17 mouse cellular contexts compared by ENCODE assay signal in the genomic region with DNA sequence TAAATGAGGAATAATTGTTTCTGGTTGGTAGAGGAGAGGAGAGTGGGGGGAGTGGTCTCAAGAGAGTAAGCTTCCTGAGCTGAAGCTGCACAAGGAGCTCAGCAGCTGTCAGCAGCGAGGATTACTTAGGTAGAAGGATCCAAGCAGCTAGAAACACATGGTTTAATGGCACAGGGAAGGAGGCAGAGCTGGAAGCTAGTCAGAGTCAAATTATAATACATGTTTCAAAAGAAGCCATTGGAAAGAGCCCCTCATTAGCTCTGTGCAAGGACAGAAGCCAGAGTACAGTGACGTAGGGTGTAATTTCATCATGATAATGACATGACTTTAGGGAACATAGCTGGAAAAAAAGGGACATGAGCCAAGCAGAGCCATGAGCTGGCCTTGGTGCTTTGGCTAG.
DNase-seq lines count a peak whose midpoint lies in the region; ATAC-seq and TF ChIP-seq lines count a peak whose summit lies in the region.
"Had no signal": no experiment of that assay in that cellular context is flagged by ENCODE, and none has a peak within 500 bp of the region (broad histone marks: within the 10 kb centered on the region; RNA-seq: fewer than 3 reads in every experiment).

No protein-coding gene starts in this region.

- H3K9me3 ChIP-seq in forebrain, embryonic 14.5 days (replicated peaks; ENCODE audit: control insufficient read depth, low read length) = no peaks in the 10 kb centered on the region
- H3K9me3 ChIP-seq in midbrain, embryonic 10.5 days (replicated peaks) = no peaks in the 10 kb centered on the region
- H3K9me3 ChIP-seq in neural tube, embryonic 14.5 days (ENCODE audit: control insufficient read depth, low read length) = no peaks in the 10 kb centered on the region
- H3K9me3 ChIP-seq in lung, postnatal 0 days (ENCODE audit: low read length) = no peaks in the 10 kb centered on the region
- H3K9me3 ChIP-seq: limb, embryonic 10.5 days had no signal

- no peaks in the 10 kb centered on the region for H3K27me3 ChIP-seq in forebrain, embryonic 14.5 days (replicated peaks; ENCODE audit: control insufficient read depth, insufficient read depth, low read length)
- no peaks in the 10 kb centered on the region for H3K27me3 ChIP-seq in midbrain, embryonic 10.5 days (ENCODE audit: low read depth, poor library complexity, severe bottlenecking)
- H3K27me3 ChIP-seq in neural tube, embryonic 14.5 days (ENCODE audit: control insufficient read depth, insufficient read depth, low read length) = no peaks in the 10 kb centered on the region
- no peaks in the 10 kb centered on the region for H3K27me3 ChIP-seq in lung, postnatal 0 days (replicated peaks; ENCODE audit: insufficient read depth, low read length)

- no peak overlapping the region for H3K4me2 ChIP-seq in forebrain, embryonic 14.5 days (ENCODE audit: low read length)
- H3K4me2 ChIP-seq in neural tube, embryonic 14.5 days (ENCODE audit: low read depth, low read length) = no peak overlapping the region
- H3K4me2 ChIP-seq in lung, postnatal 0 days (replicated peaks; ENCODE audit: low read depth, low read length) = no peak overlapping the region

- no peaks in the 10 kb centered on the region for H3K4me1 ChIP-seq in forebrain, embryonic 14.5 days (ENCODE audit: control insufficient read depth, insufficient read depth, low read length)
- peaks cover 6% of the 10 kb centered on the region; the same call in 1 of the 2 replicates for H3K4me1 ChIP-seq in midbrain, embryonic 10.5 days
- H3K4me1 ChIP-seq in neural tube, embryonic 14.5 days (ENCODE audit: control insufficient read depth, insufficient read depth, low read length) = 0 out of 2 replicates have a peak, but pooled peaks cover 4% of the 10 kb centered on the region
- no peaks in the 10 kb centered on the region for H3K4me1 ChIP-seq in lung, postnatal 0 days (ENCODE audit: insufficient read depth, low read depth, low read length)
- H3K4me1 ChIP-seq: limb, embryonic 10.5 days had no signal

- ATAC-seq in forebrain, embryonic 14.5 days = peak; percentile 62; the same call in 1 of the 2 replicates
- ATAC-seq in neural tube, embryonic 14.5 days (ENCODE audit: low read depth) = peak; percentile 68; the same call in 1 of the 2 replicates
- no peak for ATAC-seq in lung, postnatal 0 days
- no peak for ATAC-seq in inflammation-experienced regulatory T-cells, adult 6 months

- H3K27ac ChIP-seq in forebrain, embryonic 14.5 days (ENCODE audit: low read depth, low read length) = no peak overlapping the region
- H3K27ac ChIP-seq in midbrain, embryonic 10.5 days (replicated peaks) = peak overlapping the region; percentile 42; the same call in 1 of the 2 replicates
- H3K27ac ChIP-seq in neural tube, embryonic 14.5 days (ENCODE audit: low read depth, low read length) = peak overlapping the region; percentile 16; the same call in 1 of the 2 replicates
- no peak overlapping the region for H3K27ac ChIP-seq in lung, postnatal 0 days (ENCODE audit: low read length)
- H3K27ac ChIP-seq: heart, adult 2 months; limb, embryonic 10.5 days; liver, embryonic 14.5 days; stomach, postnatal 0 days had no signal

- no peak for TF ChIP-seq CTCF in lung, postnatal 0 days (IDR thresholded peaks at IDR 0.05)

- 15% methylated on average over 2 of the region's 2 CpGs for WGBS in forebrain, embryonic 14.5 days
- WGBS in midbrain, embryonic 10.5 days = 64% methylated on average over 2 of the region's 2 CpGs
- whole genome bisulfite sequencing in neural tube, embryonic 14.5 days = 23% methylated on average over 2 of the region's 2 CpGs
- 31% methylated on average over 2 of the region's 2 CpGs for WGBS in lung, postnatal 0 days

- no peak for TF ChIP-seq EP300 in lung, postnatal 0 days (IDR thresholded peaks at IDR 0.05)

- H3K4me3 ChIP-seq in forebrain, embryonic 14.5 days (ENCODE audit: low read depth, low read length) = no peak overlapping the region
- H3K4me3 ChIP-seq in midbrain, embryonic 10.5 days = no peak overlapping the region
- H3K4me3 ChIP-seq in neural tube, embryonic 14.5 days (ENCODE audit: low read depth, low read length) = no peak overlapping the region
- H3K4me3 ChIP-seq in lung, postnatal 0 days (ENCODE audit: low read depth, low read length) = no peak overlapping the region
- H3K4me3 ChIP-seq: heart, adult 2 months; limb, embryonic 10.5 days had no signal

- no peaks in the 10 kb centered on the region for H3K36me3 ChIP-seq in forebrain, embryonic 14.5 days (ENCODE audit: control insufficient read depth, insufficient read depth, low read length)
- H3K36me3 ChIP-seq in midbrain, embryonic 10.5 days = no peaks in the 10 kb centered on the region
- H3K36me3 ChIP-seq in neural tube, embryonic 14.5 days (ENCODE audit: control insufficient read depth, insufficient read depth, low read length) = no peaks in the 10 kb centered on the region
- H3K36me3 ChIP-seq in lung, postnatal 0 days (ENCODE audit: insufficient read depth, low read length) = no peaks in the 10 kb centered on the region
- H3K36me3 ChIP-seq: limb, embryonic 10.5 days had no signal

- no peak overlapping the region for H3K9ac ChIP-seq in forebrain, embryonic 14.5 days (ENCODE audit: low read length)
- H3K9ac ChIP-seq in neural tube, embryonic 14.5 days (replicated peaks; ENCODE audit: low read depth, low read length) = no peak overlapping the region
- H3K9ac ChIP-seq in lung, postnatal 0 days (replicated peaks; ENCODE audit: low read depth) = no peak overlapping the region
- H3K9ac ChIP-seq: liver, embryonic 14.5 days had no signal

- peak; percentile 16 for DNase-seq in embryo, embryonic 11 days
- no peak for DNase-seq in embryo, embryonic 10.5 days (ENCODE audit: low spot score)
- peak; percentile 22 for DNase-seq in forebrain, embryonic 14.5 days (ENCODE audit: low spot score)
- no peak for DNase-seq in midbrain, embryonic 10.5 days (ENCODE audit: low spot score)
- DNase-seq in urinary bladder, postnatal 14 days (ENCODE audit: low spot score) = no peak
- DNase-seq in lung, postnatal 0 days (ENCODE audit: low spot score) = no peak
- DNase-seq: cerebellum, adult 18-20 months; heart, adult 2 months; kidney, adult 18-20 months; layer of hippocampus, postnatal 36 days; lung, postnatal 14 days; thymus, postnatal 4 days had no signal

Comparison
In these comparisons a context has a peak if more than half of its experiments do, and no peak if none do; other contexts are left out.
1. DNase-seq: peak in embryo, embryonic 11 days (single experiment) and forebrain, embryonic 14.5 days (single experiment); none in embryo, embryonic 10.5 days (single experiment), midbrain, embryonic 10.5 days (single experiment), urinary bladder, postnatal 14 days (single experiment) and lung, postnatal 0 days (single experiment).
2. ATAC-seq: peak in forebrain, embryonic 14.5 days (single experiment) and neural tube, embryonic 14.5 days (single experiment); none in lung, postnatal 0 days (single experiment) and inflammation-experienced regulatory T-cells, adult 6 months (single experiment).
3. H3K27ac ChIP-seq: peak in midbrain, embryonic 10.5 days (single experiment) and neural tube, embryonic 14.5 days (single experiment); none in forebrain, embryonic 14.5 days (single experiment) and lung, postnatal 0 days (single experiment).